Mouse (Mus musculus) megakaryocyte, embryonic 14.5 days (primary cell): Measurements from ENCODE around the gene Lrrc63.

ENCODE experiments used
- FLI1 ChIP-seq: IDR thresholded peaks from 2 replicates; pipeline ENCODE4 v1.6.1; 2012; ENCODE audit warnings: low read length, inconsistent platforms, mixed read lengths
- GATA1 ChIP-seq: IDR thresholded peaks from 3 replicates; pipeline ENCODE4 v1.6.1; 2012; ENCODE audit warnings: mixed read lengths, low read length, inconsistent platforms, borderline replicate concordance

DNA sequence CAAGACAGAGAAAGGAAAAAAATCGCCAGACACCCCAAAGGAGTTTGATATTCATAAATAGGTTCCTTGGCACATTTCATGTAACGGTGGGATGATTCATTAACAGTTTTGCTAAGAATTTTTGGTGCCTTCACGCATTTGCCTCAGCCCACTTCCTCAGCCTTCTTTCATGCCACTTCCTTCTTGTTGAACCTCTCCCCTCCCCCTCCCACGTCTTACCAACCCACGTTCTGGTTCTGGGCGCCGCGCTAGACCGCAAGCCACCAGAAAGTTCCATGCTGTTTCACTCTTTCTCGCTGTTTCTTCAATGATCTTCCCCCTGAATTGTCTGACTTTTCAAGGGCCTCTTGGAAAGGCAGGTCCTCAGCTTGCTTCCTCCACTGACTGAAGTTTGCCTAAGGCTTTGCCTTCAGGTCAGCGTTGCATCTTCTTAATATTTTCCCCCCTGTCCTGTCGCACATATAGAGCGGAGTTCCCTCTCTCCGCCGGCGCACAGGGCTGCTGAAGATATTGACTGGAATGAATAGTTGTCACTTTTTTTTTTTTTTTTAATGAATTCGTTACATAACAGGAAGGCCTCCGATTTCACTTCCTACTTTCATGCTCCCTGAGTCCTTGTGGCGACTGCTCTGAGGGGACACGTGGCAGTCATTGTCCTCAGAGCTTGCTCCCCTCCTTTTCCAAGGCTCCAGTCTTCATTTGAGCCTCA lies 48.7 kb upstream of the Lrrc63 start:
- no peak for TF ChIP-seq GATA1
- TF ChIP-seq FLI1, result no peak
